Mouse (Mus musculus) forebrain, embryonic 13.5 days (tissue): ENCODE data around the gene Mdfi. TPM values are rescaled to one million over a fixed set of nuclear protein-coding genes. Genes with fewer than 3 reads are reported as not detected.
"Not testable (repeated sequence)": the region's sequence is repeated elsewhere in the genome, so short reads cannot be mapped to it uniquely, and the experiment has no call there.

Experiments
- ATAC-seq: fragments of 200-750 bp; cut with Nextera tagmentation; 2 replicates; pipeline ENCODE4 v1.8.0; 2017
- H3K27ac ChIP-seq: fragments of 300-500 bp; sonication (generic); 2 replicates; pipeline ENCODE4 v1.5.1; 2015; ENCODE audit warnings: inconsistent platforms, mild to moderate bottlenecking, moderate library complexity
- H3K27me3 ChIP-seq: fragments of 300-500 bp; sonication (generic); 2 replicates; pipeline ENCODE4 v1.6.1; 2015; ENCODE audit warnings: mild to moderate bottlenecking, inconsistent platforms
- H3K36me3 ChIP-seq: fragments of 300-500 bp; sonication (generic); 2 replicates; pipeline ENCODE4 v1.6.1; 2015; ENCODE audit warnings: mild to moderate bottlenecking, inconsistent platforms; ENCODE audit not compliant: poor library complexity, severe bottlenecking
- H3K4me1 ChIP-seq: fragments of 300-500 bp; sonication (generic); 2 replicates; pipeline ENCODE4 v1.6.1; 2015; ENCODE audit warnings: inconsistent platforms
- H3K4me2 ChIP-seq: fragments of 300-500 bp; sonication (generic); 2 replicates; pipeline ENCODE4 v1.6.1; 2015; ENCODE audit warnings: inconsistent platforms, mild to moderate bottlenecking, moderate library complexity
- H3K4me3 ChIP-seq: fragments of 300-500 bp; sonication (generic); 2 replicates; pipeline ENCODE4 v1.5.1; 2015; ENCODE audit warnings: mild to moderate bottlenecking, inconsistent platforms
- H3K9ac ChIP-seq: fragments of 300-500 bp; sonication (generic); 2 replicates; pipeline ENCODE4 v1.6.1; 2015; ENCODE audit warnings: mild to moderate bottlenecking, inconsistent platforms
- H3K9me3 ChIP-seq: fragments of 300-500 bp; sonication (generic); replicated peaks from 2 replicates; pipeline ENCODE4 v1.6.1; 2016; ENCODE audit warnings: inconsistent platforms
- WGBS: fragments of 180-500 bp; shearing (Covaris S2); methylation state at CpG from one replicate; pipeline ENCODE4 v1.1.7; 2015; 5-methylcytosine and 5-hydroxymethylcytosine counted together
- polyA plus RNA-seq: library from polyadenylated mRNA; unstranded; fragments of >200 nt; fragmentation: Nextera tagmentation; extraction: Ambion mirVana; gene quantifications from 2 replicates; pipeline ENCODE4 v1.2.1, GENCODE M21; 2015

The Mdfi gene
- polyA plus RNA-seq, 1 experiment from 2014 or later = 2.6 TPM

- peak overlapping the region; percentile 42 for H3K4me2 ChIP-seq
- H3K4me3 ChIP-seq = no peak overlapping the region
- H3K27me3 ChIP-seq = peaks cover 4% of the 10 kb centered on the region; the same call in 1 of the 2 replicates
- H3K9ac ChIP-seq = no peak overlapping the region
- no peaks in the 10 kb centered on the region for H3K9me3 ChIP-seq
- peaks cover 12% of the 10 kb centered on the region for H3K4me1 ChIP-seq
- 2% methylated on average over 17 of the region's 17 CpGs for WGBS
- H3K36me3 ChIP-seq = peaks cover 29% of the 10 kb centered on the region
- ATAC-seq = peak; percentile 74
- H3K27ac ChIP-seq = no peak overlapping the region; the same call in 1 of the 2 replicates
Observed at GRCm38 (mm10) chr17:47864496-47864895, 30.0 kb upstream of the Mdfi start.

- ATAC-seq = 0 out of 2 replicates have a peak, but pooled peaks have one; percentile 14
- 13% methylated on average over 11 of the region's 11 CpGs for WGBS
Observed at GRCm38 (mm10) chr17:47863437-47863836, 28.9 kb upstream of the Mdfi start.

GRCm38 (mm10) chr17:47863023-47863422 lies 28.5 kb upstream of the Mdfi start:
- Histone ChIP-seq H3K4me3 (no peak overlapping the region), H3K9ac (no peak overlapping the region; the same call in 1 of the 2 replicates), H3K36me3 (peaks cover 14% of the 10 kb centered on the region), H3K4me2 (no peak overlapping the region), H3K27ac (no peak overlapping the region), H3K4me1 (peaks cover 12% of the 10 kb centered on the region), H3K27me3 (no peaks in the 10 kb centered on the region), H3K9me3 (no peaks in the 10 kb centered on the region)
- ATAC-seq = no peak
- WGBS = 70% methylated on average over 4 of the region's 4 CpGs

More at GRCm38 (mm10) chr17:47863437-47863836, 28.9 kb upstream of the Mdfi start:
- H3K4me2 ChIP-seq = no peak overlapping the region
- H3K9me3 ChIP-seq = no peaks in the 10 kb centered on the region
- 0 out of 2 replicates have a peak overlapping the region, but pooled peaks have one; percentile 31 for H3K27ac ChIP-seq
- H3K36me3 ChIP-seq = peaks cover 18% of the 10 kb centered on the region
- H3K9ac ChIP-seq = peak overlapping the region; percentile 26; the same call in 1 of the 2 replicates
- no peak overlapping the region for H3K4me3 ChIP-seq
- peaks cover 2% of the 10 kb centered on the region; the same call in 1 of the 2 replicates for H3K27me3 ChIP-seq
- peaks cover 12% of the 10 kb centered on the region for H3K4me1 ChIP-seq

- H3K36me3 ChIP-seq = no peaks in the 10 kb centered on the region
- H3K4me3 ChIP-seq = no peak overlapping the region
- no peak overlapping the region for H3K4me2 ChIP-seq
- ATAC-seq = no peak
- peaks cover 10% of the 10 kb centered on the region for H3K27me3 ChIP-seq
- H3K27ac ChIP-seq = no peak overlapping the region
- WGBS = 82% methylated on average over 4 of the region's 4 CpGs
- H3K9ac ChIP-seq = no peak overlapping the region
- no peaks in the 10 kb centered on the region; the same call in 1 of the 2 replicates for H3K9me3 ChIP-seq
- H3K4me1 ChIP-seq = peaks cover 3% of the 10 kb centered on the region; the same call in 1 of the 2 replicates
Observed at GRCm38 (mm10) chr17:47855544-47855943, 21.1 kb upstream of the Mdfi start.

GRCm38 (mm10) chr17:47854908-47855307 lies 20.4 kb upstream of the Mdfi start:
- no peak for ATAC-seq
- Histone ChIP-seq H3K4me2 (no peak overlapping the region), H3K9me3 (no peaks in the 10 kb centered on the region; the same call in 1 of the 2 replicates), H3K27ac (no peak overlapping the region), H3K36me3 (no peaks in the 10 kb centered on the region), H3K4me1 (peaks cover 3% of the 10 kb centered on the region; the same call in 1 of the 2 replicates), H3K9ac (no peak overlapping the region), H3K27me3 (peaks cover 10% of the 10 kb centered on the region), H3K4me3 (no peak overlapping the region)
- WGBS = 73% methylated on average over 8 of the region's 8 CpGs

GRCm38 (mm10) chr17:47853760-47854159 lies 19.3 kb upstream of the Mdfi start:
- H3K4me1 ChIP-seq = peaks cover 3% of the 10 kb centered on the region; the same call in 1 of the 2 replicates
- no peak for ATAC-seq
- H3K36me3 ChIP-seq = no peaks in the 10 kb centered on the region
- peaks cover 10% of the 10 kb centered on the region for H3K27me3 ChIP-seq
- no peak overlapping the region for H3K9ac ChIP-seq
- no peak overlapping the region for H3K27ac ChIP-seq
- no peak overlapping the region for H3K4me3 ChIP-seq
- no peak overlapping the region for H3K4me2 ChIP-seq
- WGBS = 96% methylated on average over 4 of the region's 4 CpGs
- H3K9me3 ChIP-seq = no peaks in the 10 kb centered on the region; the same call in 1 of the 2 replicates

DNA sequence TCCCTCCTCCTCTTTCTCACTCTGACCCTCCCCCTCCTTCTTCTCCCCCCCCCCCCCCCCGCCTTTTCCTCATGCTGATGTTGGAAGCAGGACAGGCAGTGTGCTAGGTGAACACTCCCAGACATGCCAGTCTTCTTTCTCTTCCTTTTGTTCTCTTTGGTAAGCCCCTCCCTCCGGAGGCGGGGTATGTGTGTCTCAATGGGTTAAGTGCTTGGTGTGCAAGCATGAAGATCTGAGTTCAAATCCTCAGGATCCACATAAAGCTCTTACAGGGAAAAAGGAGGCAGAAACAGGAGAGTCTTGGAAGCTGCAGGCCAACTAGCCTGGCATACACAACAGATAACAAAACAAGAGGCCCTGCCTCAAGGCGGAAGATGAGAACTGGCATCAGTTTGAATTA lies 18.8 kb upstream of the Mdfi start:
- peaks cover 10% of the 10 kb centered on the region for H3K27me3 ChIP-seq
- no peak for ATAC-seq
- no peak overlapping the region for H3K4me3 ChIP-seq
- no peak overlapping the region for H3K9ac ChIP-seq
- WGBS = 93% methylated on average over 3 of the region's 4 CpGs
- peaks cover 3% of the 10 kb centered on the region; the same call in 1 of the 2 replicates for H3K4me1 ChIP-seq
- no peaks in the 10 kb centered on the region for H3K36me3 ChIP-seq
- H3K27ac ChIP-seq = no peak overlapping the region
- no peak overlapping the region for H3K4me2 ChIP-seq
- H3K9me3 ChIP-seq = no peaks in the 10 kb centered on the region; the same call in 1 of the 2 replicates

DNA sequence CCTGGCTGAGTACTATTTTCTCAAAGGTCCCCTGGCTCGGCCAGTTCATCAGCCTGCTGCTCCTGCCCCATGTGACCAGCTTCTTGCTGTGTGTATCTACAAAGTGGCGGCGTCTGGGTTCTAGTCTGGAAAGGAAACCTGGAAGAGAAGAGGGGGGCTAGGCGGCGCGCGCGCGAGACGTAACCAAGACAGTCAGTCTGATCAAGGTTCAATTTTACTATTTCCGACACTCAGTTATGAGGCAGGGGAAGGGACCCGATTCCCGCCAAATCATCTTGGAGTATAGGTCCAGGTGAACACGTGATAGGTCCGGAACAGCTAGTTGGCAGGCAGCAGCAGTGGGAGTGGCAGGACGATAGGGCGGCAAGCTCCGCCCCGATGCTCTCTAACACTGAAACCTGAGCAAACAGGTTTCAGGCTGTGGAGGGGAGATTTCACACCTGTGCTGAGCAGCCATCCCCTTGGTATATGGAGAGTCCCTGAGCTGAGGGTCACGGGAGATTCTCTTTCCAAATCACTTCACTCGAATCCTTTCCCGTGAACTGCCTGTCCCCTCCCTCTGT lies 17.4 kb upstream of the Mdfi start:
- H3K36me3 ChIP-seq, ATAC-seq, H3K9me3 ChIP-seq, H3K4me1 ChIP-seq, H3K27ac ChIP-seq, H3K27me3 ChIP-seq: not testable (repeated sequence)
- H3K9ac ChIP-seq = 0 out of 2 replicates have a peak overlapping the region, but pooled peaks have one; percentile 37
- H3K4me3 ChIP-seq = peak overlapping the region; percentile 25; the same call in 1 of the 2 replicates
- WGBS = 13% methylated on average over 22 of the region's 22 CpGs
- peak overlapping the region; percentile 50 for H3K4me2 ChIP-seq

DNA sequence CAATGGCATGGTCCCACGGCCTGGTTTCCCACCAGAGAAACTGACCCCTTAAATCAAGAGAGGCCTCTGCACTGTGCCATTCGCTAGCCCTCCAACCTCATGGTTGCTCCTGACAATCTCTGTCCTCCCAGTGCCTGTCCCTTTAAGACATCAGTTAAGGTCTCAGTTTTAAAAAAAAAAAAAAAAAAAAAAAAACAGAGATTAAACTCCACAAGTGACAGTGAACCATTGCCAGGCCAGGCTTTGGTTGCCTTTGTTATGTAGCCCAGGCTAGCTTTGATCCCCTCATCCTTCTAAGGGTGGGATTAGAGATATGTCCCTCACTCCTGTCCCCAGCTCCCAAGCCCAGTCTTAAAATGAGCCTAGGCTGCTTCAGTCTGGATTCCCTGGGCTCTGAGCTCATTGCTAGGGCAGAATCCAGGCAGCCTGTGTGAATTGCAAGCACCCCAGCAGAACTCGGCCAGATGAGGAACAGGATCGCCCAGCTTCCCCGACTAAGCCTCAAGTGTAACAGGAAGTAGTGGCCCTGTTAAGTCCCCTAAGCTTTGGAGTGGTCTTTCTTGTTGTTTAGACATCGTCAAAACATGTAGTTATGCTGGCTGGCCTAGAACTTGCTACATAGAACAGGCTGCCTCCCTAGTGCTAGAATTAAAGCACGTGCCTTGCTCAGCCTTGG lies 16.3 kb upstream of the Mdfi start:
- H3K4me2 ChIP-seq = no peak overlapping the region
- no peaks in the 10 kb centered on the region; the same call in 1 of the 2 replicates for H3K9me3 ChIP-seq
- H3K27me3 ChIP-seq = peaks cover 10% of the 10 kb centered on the region
- H3K4me1 ChIP-seq = peaks cover 3% of the 10 kb centered on the region; the same call in 1 of the 2 replicates
- 85% methylated on average over 7 of the region's 7 CpGs for WGBS
- no peak overlapping the region for H3K4me3 ChIP-seq
- H3K27ac ChIP-seq = no peak overlapping the region
- no peak overlapping the region for H3K9ac ChIP-seq
- ATAC-seq = no peak
- H3K36me3 ChIP-seq = no peaks in the 10 kb centered on the region

GRCm38 (mm10) chr17:47850035-47850434 lies 15.5 kb upstream of the Mdfi start:
- H3K27ac ChIP-seq = no peak overlapping the region
- H3K4me2 ChIP-seq = no peak overlapping the region
- peaks cover 3% of the 10 kb centered on the region; the same call in 1 of the 2 replicates for H3K4me1 ChIP-seq
- peaks cover 10% of the 10 kb centered on the region for H3K27me3 ChIP-seq
- no peak overlapping the region for H3K9ac ChIP-seq
- no peaks in the 10 kb centered on the region for H3K9me3 ChIP-seq
- H3K36me3 ChIP-seq = no peaks in the 10 kb centered on the region
- ATAC-seq = no peak
- no peak overlapping the region for H3K4me3 ChIP-seq
- 79% methylated on average over 3 of the region's 3 CpGs for WGBS

DNA sequence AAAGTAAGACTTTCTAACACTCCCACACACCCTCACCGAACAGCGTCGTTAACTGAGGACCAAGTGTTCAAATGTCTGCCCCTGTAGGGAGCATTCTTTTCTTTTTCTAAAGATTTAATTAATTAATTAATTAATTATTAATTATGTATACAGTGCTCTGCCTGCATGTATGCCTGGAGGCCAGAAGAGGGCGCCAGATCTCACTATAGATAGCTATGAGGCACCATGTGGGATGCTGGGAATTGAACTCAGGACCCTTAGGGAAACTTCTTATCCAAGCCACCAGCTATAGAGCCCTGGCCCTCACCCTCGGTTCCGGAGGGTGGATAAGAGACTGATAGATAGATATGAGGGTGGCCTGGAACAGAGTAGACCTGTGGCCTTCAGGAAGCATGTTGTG lies 13.5 kb upstream of the Mdfi start:
- no peak overlapping the region for H3K4me3 ChIP-seq
- WGBS = 79% methylated on average over 6 of the region's 6 CpGs
- ATAC-seq = no peak

GRCm38 (mm10) chr17:47845609-47846008 lies 11.1 kb upstream of the Mdfi start:
- ATAC-seq = no peak
- Histone ChIP-seq H3K9ac (no peak overlapping the region), H3K27ac (no peak overlapping the region), H3K4me2 (no peak overlapping the region), H3K9me3 (no peaks in the 10 kb centered on the region; the same call in 1 of the 2 replicates), H3K4me1 (no peaks in the 10 kb centered on the region; the same call in 1 of the 2 replicates), H3K4me3 (no peak overlapping the region), H3K27me3 (no peaks in the 10 kb centered on the region), H3K36me3 (no peaks in the 10 kb centered on the region)
- 85% methylated on average over 11 of the region's 11 CpGs for WGBS

More for the DNA sequence above, 13.5 kb upstream of the Mdfi start:
- H3K9ac ChIP-seq = no peak overlapping the region
- H3K27ac ChIP-seq = no peak overlapping the region
- H3K9me3 ChIP-seq = no peaks in the 10 kb centered on the region; the same call in 1 of the 2 replicates
- H3K36me3 ChIP-seq = no peaks in the 10 kb centered on the region
- peaks cover 3% of the 10 kb centered on the region; the same call in 1 of the 2 replicates for H3K4me1 ChIP-seq
- H3K4me2 ChIP-seq = no peak overlapping the region
- peaks cover 10% of the 10 kb centered on the region for H3K27me3 ChIP-seq
